Mouse (Mus musculus): ENCODE results near the gene Fam20c. TPM values are rescaled to one million over a fixed set of nuclear protein-coding genes. Genes with fewer than 3 reads are reported as not detected.

The Fam20c gene
- total RNA-seq (2017): 6.6 to 31.5 TPM (median 17.6 TPM) in 3 replicates

DNA sequence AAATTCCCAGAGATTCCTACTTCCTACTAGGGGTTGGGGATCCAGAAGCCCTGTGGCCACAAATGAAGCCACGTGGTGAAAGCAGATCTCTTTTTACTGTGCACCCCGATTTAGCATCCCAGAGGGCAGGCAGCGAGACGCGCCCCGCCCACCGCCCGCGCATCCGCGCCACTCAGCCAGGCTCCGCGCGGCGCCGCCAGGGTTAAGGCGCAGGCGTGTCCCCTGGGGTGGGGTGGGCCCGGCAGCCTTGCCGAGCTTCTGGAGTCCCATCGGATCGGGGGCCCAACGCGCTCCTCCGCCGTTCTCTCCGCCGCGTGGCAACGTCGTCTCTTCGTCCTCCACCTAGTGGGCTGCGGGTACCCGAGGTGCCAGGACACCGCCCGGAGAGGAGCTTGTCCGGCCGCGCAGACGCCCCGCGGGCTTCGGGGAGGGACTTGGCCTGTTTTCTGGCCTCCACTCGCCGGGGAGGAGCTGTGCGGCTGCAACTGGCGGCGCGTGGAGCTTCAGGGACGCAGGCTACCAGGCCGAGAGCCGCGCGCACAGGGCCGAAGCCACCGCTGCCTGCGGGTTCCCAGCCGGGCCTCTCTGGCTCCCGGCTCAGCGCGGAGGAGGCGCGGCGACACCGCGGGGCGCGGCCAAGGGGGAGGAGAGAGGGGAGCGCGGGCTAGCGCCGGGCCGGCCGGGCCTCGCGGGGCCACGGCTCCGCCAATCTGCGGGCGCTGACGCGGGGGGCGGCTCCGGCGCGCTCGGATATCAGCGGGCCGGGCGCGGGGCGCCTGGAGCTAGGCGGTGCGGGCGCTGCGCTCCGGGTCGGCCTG is at the start of gene Fam20c:
Gene Fam20c (plus strand): TSS at position 212 of the 818 bp plus-strand sequence.
- ATAC-seq (replicated peaks; ENCODE audit: insufficient number of reproducible peaks, low FRiP score, low TSS enrichment, poor library complexity, severe bottlenecking): no peak; the same call in 1 of the 2 replicates

DNA sequence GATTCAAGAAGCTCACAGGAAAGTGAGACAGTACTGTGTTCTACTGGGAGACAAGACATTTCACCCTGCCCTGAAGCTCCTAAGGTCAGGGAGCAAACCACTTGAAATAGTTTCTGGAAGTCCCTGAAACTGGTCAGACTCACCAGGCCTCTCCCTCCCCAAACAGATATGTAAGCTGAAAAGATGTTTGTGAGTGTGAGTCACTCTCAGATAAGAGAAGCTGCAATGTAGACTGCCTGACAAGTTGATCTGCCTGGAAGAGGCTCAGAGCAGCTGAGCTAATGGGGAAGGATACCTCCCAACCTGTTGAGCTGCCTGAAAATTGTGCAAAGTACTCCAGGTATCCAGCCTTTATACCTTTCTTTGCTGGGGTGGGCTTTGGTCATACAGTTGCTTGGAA is 46.9 kb upstream of the Fam20c start:
- ATAC-seq (replicated peaks; ENCODE audit: insufficient number of reproducible peaks, low FRiP score, low TSS enrichment, poor library complexity, severe bottlenecking): no peak

- no peak for ATAC-seq (replicated peaks; ENCODE audit: insufficient number of reproducible peaks, low FRiP score, low TSS enrichment, poor library complexity, severe bottlenecking)
Measured at GRCm38 (mm10) chr5:138708591-138708990, 45.7 kb upstream of the Fam20c start.

DNA sequence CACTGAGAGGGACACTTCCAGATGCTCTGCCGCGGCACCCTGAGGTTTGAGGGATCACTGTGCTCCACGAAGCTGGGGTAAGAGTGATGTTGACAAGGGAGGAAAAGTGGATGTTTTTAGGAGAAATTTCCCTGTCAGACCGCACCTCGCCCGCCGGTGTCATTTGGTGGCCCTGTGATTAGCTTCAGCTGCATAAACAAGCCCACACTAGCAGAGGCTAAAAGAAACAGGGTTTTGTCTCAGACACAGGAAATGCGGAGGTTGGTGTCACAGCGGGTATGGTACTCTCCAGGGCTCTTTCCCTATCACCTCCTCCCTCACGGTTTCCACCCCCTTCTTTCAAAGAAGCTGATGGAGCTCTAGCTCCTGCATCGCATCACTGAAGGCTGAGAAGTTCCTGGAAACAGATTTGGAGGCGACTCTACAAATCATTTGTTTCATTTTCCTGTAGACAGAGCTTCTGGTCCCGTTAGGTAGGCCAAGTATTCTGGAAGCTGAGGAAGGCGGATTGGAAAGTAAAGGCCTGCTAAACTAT is 38.7 kb upstream of the Fam20c start:
- no peak for ATAC-seq (replicated peaks; ENCODE audit: insufficient number of reproducible peaks, low FRiP score, low TSS enrichment, poor library complexity, severe bottlenecking)

DNA sequence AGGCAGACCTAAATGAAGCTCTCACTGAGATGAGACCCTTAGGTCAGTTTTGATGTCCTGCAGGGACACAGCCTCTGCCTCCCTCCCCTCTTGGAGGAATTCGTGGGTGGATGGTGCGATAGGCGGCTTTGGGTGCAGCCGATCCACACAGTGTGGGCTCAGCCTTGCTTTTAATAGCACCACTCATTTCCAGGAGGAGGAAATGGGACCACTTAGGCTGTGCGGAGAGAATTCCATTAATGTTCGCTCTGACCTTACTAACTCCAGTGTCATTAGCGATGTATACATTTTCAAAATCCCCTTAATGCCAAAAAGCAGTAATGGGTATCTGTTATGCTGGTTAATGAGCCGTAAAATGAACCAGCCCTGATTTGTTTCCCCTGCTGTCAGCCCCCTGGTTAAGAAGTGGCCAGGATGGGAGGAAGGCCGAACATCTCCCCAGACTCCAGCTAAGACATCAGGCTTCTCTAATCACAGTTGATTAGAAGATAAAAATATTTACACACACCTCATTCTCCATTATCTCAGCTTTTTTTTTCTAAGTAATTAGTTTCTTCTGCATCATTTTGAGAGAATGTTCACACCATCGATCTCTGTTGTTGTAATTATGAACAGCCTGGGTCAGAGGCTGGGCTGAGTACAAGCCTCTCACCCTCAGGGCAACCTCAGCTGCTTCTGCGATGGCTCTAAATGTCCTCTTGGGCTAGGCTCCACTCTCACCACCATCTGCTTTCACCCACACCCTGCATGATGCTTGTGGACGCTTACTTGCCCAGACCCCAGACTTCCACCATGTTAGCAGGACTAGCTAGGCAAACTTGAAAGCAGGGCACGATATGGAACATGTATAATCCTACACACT is 33.8 kb upstream of the Fam20c start:
- ATAC-seq (replicated peaks; ENCODE audit: insufficient number of reproducible peaks, low FRiP score, low TSS enrichment, poor library complexity, severe bottlenecking): no peak

DNA sequence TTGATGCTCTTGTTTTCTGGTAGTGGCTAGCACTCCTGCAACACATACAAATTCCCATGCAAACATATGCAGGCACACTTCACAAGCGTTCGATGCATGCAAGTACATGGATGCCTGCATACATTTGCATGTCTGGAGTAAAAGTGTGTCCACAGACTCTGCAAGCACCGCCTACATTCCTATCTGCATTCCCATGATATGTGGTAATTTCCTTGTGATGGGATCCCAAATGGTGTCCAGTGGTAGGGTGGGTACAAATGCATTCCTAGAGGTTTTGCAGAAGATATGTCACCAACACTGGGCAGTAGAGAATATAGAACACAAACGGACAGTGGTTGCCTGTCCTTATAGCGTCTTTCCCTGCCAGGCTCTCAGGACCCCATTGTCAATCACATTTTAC is 29.9 kb upstream of the Fam20c start:
- ATAC-seq (replicated peaks; ENCODE audit: insufficient number of reproducible peaks, low FRiP score, low TSS enrichment, poor library complexity, severe bottlenecking): no peak

- ATAC-seq (replicated peaks; ENCODE audit: insufficient number of reproducible peaks, low FRiP score, low TSS enrichment, poor library complexity, severe bottlenecking): no peak
Measured at GRCm38 (mm10) chr5:138725151-138725550, 29.2 kb upstream of the Fam20c start.

- peak; percentile 98 for ATAC-seq (replicated peaks; ENCODE audit: insufficient number of reproducible peaks, low FRiP score, low TSS enrichment, poor library complexity, severe bottlenecking)
Measured at GRCm38 (mm10) chr5:138730863-138731262, 23.5 kb upstream of the Fam20c start.

GRCm38 (mm10) chr5:138733317-138733899 is 20.9 kb upstream of the Fam20c start:
- no peak for ATAC-seq (replicated peaks; ENCODE audit: insufficient number of reproducible peaks, low FRiP score, low TSS enrichment, poor library complexity, severe bottlenecking)

- ATAC-seq (replicated peaks; ENCODE audit: insufficient number of reproducible peaks, low FRiP score, low TSS enrichment, poor library complexity, severe bottlenecking): no peak
Measured at GRCm38 (mm10) chr5:138734018-138734417, 20.3 kb upstream of the Fam20c start.

DNA sequence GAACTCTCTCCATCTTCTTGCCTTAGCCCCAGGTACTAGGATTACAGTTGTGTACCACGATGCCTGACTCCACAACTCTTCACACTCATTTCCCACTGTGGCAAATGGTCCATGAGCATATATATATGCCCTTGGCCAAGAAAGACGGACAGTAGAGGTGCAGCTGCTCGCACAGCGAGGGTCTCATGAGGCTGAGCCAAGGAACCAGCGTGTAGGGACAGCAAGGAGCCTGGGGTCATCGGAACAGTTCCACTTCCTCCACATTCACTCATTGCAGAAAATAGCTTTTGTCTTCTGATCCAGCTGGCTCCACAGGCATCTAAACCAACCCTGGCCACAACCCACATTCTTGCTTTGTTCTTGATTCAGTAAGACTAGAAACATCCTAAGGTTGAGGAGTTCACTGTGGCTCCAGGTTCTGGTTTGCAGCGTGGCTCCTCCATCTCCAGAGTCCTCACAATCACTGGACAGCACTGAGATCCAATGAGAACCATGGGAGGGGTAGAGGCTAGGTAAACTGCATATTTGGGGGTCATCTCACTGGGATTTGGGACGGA is 19.0 kb upstream of the Fam20c start:
- no peak for ATAC-seq (replicated peaks; ENCODE audit: insufficient number of reproducible peaks, low FRiP score, low TSS enrichment, poor library complexity, severe bottlenecking)

GRCm38 (mm10) chr5:138740150-138740549 is 14.2 kb upstream of the Fam20c start:
- ATAC-seq (replicated peaks; ENCODE audit: insufficient number of reproducible peaks, low FRiP score, low TSS enrichment, poor library complexity, severe bottlenecking): peak; percentile 71

DNA sequence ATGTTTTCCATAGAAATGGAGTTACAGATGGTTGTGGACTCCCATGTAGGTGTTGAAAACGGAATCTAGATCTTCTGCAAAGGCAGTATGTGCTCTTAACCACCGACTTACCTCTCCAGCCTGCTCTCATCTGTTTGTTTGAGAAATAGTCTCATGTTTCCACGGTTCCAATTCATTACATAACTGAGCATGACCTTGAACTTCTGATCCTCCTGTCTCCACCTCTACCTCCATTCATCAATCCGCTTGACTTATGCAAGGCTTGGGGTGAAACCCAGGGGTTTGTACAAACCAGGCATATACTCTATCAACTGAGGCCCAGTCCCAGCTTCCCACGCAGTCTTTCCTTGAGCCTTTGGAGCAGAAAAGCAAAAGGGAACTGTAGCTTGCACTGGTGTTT is 12.8 kb upstream of the Fam20c start:
- no peak for ATAC-seq (replicated peaks; ENCODE audit: insufficient number of reproducible peaks, low FRiP score, low TSS enrichment, poor library complexity, severe bottlenecking)

DNA sequence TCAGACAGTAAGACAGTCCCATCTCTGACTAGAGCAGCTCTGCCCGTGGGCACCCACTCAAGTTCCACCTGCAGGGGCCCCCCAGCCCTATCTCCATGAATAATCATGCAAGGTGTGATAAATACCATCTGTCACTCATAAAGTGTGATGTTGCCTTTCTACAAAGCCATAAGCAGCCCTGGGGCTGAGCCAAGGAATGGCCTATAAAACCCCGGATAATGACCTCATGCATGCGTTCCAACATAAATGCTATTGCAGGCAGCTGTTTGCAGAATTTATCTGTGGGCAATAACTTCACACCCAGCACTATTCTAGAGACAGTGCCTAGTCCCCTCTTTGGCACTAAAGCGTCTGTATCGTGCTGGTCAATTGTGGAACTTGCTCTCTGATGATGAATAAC is 12.0 kb upstream of the Fam20c start:
- no peak for ATAC-seq (replicated peaks; ENCODE audit: insufficient number of reproducible peaks, low FRiP score, low TSS enrichment, poor library complexity, severe bottlenecking)

GRCm38 (mm10) chr5:138743631-138744030 is 10.7 kb upstream of the Fam20c start:
- no peak for ATAC-seq (replicated peaks; ENCODE audit: insufficient number of reproducible peaks, low FRiP score, low TSS enrichment, poor library complexity, severe bottlenecking)

GRCm38 (mm10) chr5:138745378-138746099 is 8.8 kb upstream of the Fam20c start:
- no peak for ATAC-seq (replicated peaks; ENCODE audit: insufficient number of reproducible peaks, low FRiP score, low TSS enrichment, poor library complexity, severe bottlenecking)

DNA sequence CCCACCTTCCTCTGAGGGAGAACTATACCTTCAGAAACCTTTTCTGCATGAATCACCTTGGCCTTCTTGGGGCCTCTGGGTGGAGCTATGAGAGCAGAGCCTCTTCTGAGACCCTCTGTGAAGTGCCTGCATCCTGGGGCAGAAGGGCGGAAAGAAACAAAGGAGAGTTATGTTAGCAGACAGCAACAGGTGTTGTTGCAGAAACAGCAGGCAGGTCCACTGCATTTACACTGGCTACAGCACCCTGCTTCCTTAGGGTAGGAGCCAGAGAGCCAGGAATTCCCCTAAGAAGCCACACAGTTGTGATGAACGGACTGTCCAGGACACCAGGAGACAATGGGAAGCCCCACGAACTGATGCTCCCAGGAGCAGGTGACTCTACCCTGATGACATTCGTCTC is 1.0 kb upstream of the Fam20c start:
- no peak for ATAC-seq (replicated peaks; ENCODE audit: insufficient number of reproducible peaks, low FRiP score, low TSS enrichment, poor library complexity, severe bottlenecking)

GRCm38 (mm10) chr5:138753946-138754302 is 390 bp upstream of the Fam20c start:
- no peak for ATAC-seq (replicated peaks; ENCODE audit: insufficient number of reproducible peaks, low FRiP score, low TSS enrichment, poor library complexity, severe bottlenecking)
